Mouse (Mus musculus): Measurements from ENCODE around the gene Ngb.

GRCm38 (mm10) chr12:87104796-87105195 lies 2.5 kb upstream of the Ngb start:
- TF ChIP-seq ZC3H11A (IDR thresholded peaks at IDR 0.05; ENCODE audit: borderline replicate concordance, low read depth, low read length) (no peak), ZNF384 (IDR thresholded peaks at IDR 0.05; ENCODE audit: low read depth, low read length) (no peak), HCFC1 (IDR thresholded peaks at IDR 0.05; ENCODE audit: borderline replicate concordance, insufficient read depth, low read length) (no peak), CHD2 (IDR thresholded peaks at IDR 0.05; ENCODE audit: low read depth, low read length) (no peak), MAFK (IDR thresholded peaks at IDR 0.05; ENCODE audit: insufficient read depth, low read depth, low read length) (no peak)
